Mouse (Mus musculus): Measurements from ENCODE around the gene Anapc2. TPM values are rescaled to one million over a fixed set of nuclear protein-coding genes. Genes with fewer than 3 reads are reported as not detected.

The Anapc2 gene
- total RNA-seq, 2 experiments from 2014 or later: 61.0 to 73.1 TPM

DNA sequence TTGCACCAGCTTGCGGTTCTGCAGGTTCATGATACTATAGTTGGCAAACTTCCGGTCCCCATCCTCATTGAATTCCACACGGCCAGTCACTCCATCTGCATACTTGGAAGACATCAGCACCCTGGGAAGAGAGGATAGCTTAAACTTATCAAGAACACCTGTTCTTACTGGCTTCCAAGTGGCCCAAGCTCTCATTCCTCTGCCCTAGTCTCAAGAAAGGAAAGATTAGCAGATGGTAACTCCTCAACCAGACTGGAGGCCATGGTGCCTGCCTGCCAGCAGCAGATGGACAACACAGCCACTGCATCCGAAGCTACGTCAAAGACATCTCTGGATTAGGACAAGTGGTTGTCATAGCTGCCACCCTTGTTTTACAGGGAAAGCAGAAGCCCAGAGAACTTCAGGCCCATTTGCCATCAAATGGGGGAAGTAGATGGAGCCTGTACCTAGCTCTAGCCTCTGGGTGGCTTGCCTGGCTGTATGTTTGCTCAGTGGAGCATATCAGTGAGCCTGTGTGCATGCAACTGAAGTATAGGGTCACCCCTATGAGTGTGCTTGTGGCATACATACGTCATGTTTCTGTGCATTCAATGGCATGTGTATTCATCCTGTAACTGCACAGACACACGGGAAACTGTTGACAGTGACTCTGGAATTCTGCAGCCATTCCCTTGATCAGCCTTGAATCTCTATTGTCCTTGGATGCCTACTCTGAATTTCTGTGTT lies 31.8 kb downstream of the Anapc2 start:
- DNase-seq: no peak

DNA sequence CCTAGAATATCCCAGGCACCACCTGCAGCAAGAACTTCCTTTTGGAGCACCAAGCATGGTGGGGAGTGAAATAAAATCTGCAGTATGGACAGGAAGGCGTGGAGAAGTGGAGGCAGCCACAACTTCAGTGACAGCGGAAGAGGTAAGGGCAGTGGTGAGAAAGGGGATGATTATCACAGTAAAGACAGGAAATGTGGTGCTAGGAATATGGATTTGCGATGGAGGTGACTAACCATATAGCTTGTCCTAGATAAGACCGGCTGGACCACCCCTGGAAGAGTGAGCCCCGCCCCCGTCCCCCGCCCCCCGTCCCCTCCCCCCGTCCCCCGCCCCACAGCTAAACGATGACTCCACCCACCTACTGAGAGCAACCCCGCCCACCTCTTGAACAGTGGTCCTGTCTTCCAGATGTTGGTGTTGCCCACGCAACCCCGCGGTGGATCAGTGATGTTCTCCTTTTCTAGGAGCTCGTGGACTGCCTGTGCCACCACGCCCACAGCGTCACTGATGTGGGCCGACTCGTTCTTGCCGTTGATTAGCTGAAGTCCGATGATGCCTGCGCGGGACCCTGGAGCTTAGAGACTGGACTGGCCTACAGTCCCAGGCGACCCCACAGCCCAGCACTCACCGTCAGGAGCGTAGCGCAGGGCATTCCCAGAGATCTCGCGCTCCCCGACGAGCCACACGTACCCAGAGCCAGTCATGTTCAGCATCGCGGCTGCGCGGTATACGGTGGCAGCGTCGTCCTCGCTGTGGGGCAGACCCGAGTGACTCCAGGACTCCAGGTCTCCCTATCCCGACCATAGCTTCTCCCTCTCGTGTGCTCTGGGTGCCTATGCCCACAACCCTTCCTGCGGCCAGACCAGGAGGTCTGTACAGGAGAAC lies 32.6 kb downstream of the Anapc2 start:
- DNase-seq: peak; percentile 29

DNA sequence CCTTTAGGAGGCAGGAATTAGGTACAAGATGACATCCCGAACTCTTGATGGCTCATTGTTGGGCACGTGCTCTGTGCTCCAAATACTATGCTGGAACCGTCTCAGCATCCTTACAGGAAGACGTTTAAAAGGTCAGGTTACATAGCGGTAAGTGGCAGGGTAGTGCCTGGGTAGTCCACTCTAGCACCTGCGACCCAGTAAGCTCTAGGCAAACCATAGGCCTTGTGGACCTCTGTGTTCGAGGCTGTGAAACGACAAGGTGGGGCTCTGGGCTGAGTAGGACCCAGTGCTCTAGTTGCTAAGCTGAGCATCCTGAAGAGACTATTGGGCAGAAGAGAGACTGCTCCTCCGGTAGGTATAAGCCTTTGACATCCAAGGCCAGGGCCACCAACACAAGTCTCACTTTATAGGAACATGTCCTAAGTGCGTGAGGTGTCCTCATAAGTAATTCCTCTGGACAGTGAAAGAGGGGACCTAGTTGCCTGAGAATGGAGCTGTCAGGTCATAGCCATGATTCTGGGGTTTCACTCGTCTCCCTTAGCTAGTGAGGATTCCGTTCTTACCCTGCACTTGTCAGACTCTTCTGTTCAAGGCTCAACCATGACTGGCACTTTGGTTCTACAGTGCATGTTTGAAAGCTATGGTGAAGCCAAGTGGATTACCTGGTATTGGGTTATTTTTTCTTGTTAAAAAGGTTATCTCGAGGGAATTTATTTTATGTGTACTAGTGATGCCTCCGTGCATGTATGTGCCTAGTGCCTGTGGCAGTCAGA lies 33.5 kb downstream of the Anapc2 start:
- DNase-seq: no peak

DNA sequence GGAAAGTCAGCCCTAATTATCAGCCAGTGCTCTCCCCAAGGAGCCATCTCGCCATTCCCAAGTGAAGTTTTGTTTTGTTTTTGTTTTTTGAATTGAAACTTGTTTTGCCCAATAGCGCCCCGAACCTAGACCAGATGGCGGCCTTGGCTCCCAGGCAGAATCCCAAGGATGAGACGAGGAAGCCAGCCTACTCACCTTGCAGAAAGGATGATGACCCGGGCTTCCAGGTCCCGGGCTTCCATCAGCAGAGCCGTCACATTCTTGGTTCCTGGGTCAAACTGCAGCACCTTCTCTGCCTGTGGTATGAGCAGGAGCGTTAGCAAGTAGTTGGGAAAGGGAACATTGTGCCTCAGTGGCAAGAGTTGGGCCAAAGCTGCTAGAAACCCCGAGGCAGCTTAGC lies 37.9 kb downstream of the Anapc2 start:
- no peak for DNase-seq

DNA sequence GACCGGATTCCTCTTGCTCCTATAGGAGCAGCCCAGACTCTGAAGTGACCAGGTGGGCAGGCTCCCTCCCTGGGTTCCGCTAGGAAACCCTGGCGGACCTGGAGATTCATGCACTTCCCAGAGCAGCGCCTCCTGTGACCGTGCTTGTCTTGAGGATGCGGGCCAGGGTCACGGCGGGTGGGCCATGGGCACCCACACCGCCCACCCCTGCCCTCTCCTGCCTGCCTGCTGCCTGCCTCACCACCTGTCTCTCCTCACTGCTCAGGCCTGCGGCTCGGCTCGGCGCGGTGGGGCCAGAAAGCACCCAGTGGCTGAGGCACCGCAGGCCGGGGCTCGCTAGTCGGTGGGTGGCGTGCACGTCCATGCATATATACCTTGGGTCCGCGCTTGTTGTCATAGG lies 38.7 kb downstream of the Anapc2 start:
- DNase-seq: no peak

DNA sequence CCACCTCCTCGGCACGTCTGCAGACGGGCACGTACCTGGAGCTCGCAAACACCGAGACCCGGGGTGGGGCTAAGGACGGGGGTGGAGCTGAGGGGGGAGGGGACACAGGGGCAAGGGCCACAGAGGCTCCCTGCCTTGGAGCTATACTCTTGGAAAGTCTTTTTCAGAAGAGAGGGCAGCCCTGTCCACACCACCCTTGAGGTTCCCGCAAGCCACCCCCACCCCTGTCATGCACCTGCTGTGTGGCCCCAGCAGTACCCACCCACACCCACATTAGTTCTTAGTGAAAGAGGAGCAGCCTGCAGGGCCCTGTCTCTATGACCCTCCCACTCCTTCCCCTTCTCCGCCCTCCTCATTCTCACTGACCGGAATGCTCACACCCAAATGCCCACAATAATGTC lies 39.2 kb downstream of the Anapc2 start:
- DNase-seq: no peak

DNA sequence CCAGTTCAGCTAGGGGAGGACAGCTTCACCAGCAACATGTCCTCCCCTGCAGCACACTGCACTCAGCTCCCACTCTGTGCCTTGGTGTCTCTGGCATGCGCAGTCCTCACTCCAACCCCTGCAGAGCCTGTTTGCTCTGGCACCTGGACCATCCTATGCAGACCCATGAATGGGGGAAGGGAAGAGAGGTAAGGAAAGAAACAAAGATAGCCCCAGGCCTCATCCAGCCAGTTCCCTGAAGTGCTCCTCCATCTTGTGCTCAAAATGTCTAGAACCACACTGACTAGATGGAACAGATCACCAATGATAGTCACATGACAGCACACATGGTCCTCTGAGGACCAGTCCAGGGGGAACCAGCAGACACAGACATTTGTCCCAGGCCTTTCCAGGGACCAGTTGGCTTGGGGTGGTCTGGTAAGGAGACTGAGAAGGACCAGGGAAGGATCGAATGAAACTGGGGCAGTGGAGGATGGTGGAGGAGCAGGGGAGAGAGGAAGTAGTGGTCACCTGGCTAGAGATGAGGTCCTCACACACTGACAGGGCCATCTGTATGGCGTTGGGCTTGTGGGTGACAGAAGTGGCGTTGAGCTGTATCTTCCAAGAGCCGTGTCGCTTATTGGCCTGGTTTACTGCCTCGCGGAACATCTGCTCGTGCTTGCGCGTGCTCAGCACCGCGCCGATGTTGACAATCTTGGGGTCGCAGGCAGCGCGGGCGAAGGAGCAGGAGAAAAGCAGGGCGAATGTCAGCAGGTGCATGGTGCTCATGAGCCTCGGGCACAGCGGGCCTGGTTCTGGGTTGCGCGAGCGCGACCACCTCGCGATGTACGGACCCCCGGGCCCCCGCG lies 46.1 kb downstream of the Anapc2 start:
- no peak for DNase-seq

DNA sequence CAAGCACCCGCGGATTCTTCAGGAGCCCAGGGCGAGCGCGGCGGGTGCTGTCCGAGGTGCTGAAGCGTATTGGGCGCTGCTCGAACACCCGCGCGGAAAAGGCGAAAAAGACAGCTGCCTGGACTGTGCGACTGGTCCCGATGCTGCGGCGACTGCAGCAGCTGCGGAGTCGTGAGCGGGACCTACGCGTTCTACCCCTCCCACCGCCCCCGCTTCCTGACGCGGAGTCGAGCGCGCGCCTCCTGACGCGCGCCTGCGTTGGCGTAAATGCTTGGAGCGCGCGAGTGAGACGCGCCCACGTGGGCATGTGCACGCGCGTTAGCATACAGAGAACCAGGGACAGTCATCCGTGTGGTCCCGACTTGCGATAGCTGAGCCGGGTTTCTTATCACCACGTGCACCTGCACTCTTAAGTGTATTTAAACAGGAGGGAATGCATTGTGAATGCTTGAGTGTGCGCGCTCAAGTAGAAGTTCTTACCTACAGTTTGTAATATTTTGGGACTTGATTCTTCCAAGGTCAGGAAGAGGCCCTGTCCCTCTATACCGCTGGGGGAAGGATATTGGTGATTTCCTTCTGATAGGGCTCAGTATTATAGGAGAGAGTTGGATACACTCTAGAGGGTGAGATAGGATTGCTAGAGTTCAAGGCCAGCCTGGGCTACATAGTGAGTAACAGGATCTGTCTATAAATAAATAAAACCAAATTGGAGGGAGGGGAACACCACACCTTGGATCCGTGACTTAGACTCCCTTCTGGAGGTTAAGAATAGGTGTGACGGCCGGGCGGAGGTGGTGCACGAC lies 46.9 kb downstream of the Anapc2 start, which contains the start of gene Grin1:
TSS of gene Grin1 (minus strand) at position 217 of the 803 bp plus-strand sequence.
- DNase-seq: peak; percentile 82

DNA sequence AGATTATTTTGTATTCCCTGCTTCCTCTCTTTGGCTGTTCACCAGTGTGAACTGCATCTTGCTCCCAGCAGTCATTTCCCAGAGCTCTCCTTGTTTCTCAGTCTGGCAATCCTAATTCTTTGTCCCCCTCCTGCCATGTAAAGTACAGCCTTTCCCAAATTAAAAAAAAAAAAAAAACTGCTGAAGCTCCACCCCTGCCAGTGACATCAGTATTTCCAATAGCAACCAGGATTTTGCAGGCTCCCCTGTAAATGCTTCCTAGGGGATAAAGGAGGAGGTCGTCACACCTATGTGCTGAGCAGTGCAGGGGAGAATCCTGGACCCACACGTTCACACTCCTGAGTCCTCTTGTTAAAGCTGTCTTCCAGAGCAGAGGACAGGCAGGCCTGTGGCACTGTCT lies 47.8 kb downstream of the Anapc2 start:
- DNase-seq: no peak

DNA sequence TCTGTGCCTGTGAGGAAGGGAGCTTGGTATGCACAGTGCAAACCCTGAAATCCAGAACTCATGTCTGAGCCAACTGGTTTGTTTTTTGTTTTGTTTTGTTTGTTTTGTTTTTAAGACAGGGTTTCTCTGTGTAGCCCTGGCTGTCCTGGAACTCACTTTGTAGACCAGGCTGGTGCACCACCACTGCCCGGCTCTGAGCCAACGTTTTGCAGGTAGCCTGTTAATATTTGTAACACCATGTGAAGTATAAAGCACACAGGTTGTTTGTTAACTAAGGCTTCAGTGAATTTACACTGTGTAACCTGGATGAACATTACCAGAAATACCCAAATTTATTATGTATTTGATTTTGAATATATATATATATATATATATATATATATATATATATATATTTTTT lies 53.8 kb downstream of the Anapc2 start:
- no peak for DNase-seq

DNA sequence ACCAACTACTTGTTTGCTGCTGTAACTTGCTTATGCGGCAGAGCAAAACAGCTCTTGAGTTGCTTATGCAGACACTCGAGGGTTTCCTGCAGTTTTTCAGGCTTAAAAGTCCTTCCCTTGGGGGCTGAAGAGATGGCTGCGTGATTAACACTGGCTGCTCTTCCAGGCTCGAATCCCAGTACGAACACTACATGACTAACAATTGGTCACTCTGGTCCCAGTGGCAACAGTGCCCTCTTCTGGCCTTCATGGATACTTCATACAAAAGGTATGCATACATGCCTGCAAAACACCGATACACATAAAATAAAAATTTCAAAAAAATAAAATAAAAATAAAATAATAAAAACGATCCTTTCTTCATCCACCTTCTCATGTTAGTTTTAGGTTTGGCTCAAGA lies 56.2 kb downstream of the Anapc2 start:
- DNase-seq: peak; percentile 47

DNA sequence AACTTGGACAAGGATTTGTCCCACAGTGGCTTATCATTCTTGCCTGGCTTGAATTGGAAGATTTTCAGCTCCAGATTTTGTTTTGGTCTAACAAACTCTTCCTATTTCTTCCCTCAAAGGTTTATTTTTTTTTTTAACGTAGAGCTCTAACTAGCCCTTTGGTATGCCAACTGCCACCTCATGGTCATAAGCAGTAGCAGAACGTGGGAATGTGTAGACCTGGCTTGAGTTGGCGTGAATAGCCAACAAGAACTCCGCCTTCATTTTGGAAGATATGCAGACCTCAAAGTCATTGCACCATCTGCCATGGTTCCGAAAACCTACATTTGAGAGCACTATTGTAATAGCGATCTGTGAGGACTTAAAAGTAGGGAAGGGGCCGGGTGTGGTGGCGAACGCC lies 59.2 kb downstream of the Anapc2 start:
- DNase-seq: no peak

DNA sequence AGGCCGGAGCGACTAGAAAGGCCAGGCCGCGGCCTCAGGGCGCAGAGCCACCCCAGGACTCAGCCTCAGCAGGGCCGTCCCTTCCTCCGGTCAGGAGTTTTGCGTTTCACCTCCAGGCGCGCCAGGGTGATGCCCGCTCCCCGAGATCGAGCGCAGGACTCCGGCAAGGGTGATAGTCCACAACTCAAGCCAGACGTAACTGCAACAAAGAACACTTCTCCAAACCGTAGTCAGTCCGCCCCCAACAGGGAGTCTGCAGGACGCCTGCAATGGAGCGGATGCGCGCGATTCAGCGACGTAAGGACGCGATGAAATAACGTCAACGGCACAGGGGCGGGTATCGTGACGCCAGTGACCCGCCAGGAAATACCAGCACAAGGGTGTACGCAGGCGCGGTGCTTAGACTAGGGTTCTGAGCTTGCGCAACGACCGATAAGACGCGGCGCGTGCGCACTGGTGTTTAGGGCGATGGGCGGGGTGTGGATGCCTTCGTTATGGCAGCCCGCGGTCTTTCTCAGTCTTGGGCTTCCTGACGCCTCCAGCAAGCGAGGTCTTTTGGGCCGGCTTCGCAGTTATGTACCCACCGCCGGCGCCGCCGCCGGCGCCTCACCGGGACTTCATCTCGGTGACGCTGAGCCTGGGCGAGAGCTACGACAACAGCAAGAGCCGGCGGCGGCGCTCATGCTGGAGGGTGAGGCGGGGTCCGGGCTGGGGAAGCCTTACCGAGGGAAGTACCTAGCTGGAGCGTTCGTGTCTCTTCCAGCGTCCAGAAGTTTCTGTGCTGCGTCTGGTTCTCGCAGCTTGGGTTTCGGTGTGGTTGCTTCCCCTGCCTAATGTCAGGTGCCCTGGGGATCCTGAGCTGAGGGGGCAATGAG lies 60.2 kb downstream of the Anapc2 start, which contains the start of gene Man1b1:
TSS of gene Man1b1 (plus strand) at position 53 of the 875 bp plus-strand sequence.
- DNase-seq: peak; percentile 99

DNA sequence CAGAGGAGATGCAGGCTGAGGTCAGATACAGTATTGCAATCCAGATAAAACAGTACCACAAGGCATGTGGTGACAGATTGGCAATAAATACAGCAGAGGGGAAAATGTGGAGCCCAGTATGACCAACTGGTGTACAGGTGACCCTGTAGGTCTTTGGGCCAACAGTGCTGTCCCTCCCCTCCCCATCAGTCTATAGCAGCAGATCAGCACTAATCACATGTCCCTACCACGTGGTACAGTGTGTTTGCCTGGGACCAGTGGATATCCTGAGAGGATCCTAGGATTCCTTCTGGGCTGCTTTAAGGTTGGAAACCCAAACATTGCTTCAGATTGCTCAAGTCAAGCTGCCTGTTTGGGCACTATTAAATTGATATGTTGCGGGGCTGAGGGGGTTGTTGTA lies 61.3 kb downstream of the Anapc2 start:
- DNase-seq: no peak

Other genes with a start within 250 kb of the Anapc2 start
- gene Nsmf, start 218.1 kb upstream of the Anapc2 start, total RNA-seq (2021): 10 to 100 TPM; 53.4 to 68.3 TPM
- gene Entpd8, start 192.2 kb upstream of the Anapc2 start, total RNA-seq (2021): 1 to 10 TPM; 7.0 to 9.7 TPM
- not detected for gene Noxa1, start 177.3 kb upstream of the Anapc2 start, total RNA-seq (2021)
- 10 to 100 TPM; 15.1 to 15.5 TPM for gene Nrarp, start 91.7 kb upstream of the Anapc2 start, total RNA-seq (2021)
- 10 to 100 TPM; 13.9 to 19.5 TPM for gene Tor4a, start 75.6 kb upstream of the Anapc2 start, total RNA-seq (2021)
- gene Nelfb, start 61.0 kb upstream of the Anapc2 start, total RNA-seq (2021): 10 to 100 TPM; 46.3 to 48.8 TPM
- gene Stpg3, start 57.8 kb upstream of the Anapc2 start, total RNA-seq (2021): not detected
- not detected for gene Fam166a, start 53.7 kb upstream of the Anapc2 start, total RNA-seq (2021)
- gene Tubb4b, start 47.8 kb upstream of the Anapc2 start, total RNA-seq (2021): 100 to 1,000 TPM; 264 to 293 TPM
- not detected for gene Slc34a3, start 38.1 kb upstream of the Anapc2 start, total RNA-seq (2021)
- gene Rnf224, start 35.7 kb upstream of the Anapc2 start, total RNA-seq (2021): not detected
- 1 to 10 TPM; 6.4 to 7.3 TPM for gene Rnf208, start 30.2 kb upstream of the Anapc2 start, total RNA-seq (2021)
- not detected for gene Cysrt1, start 30.0 kb upstream of the Anapc2 start, total RNA-seq (2021)
- gene AL732309.1, start 25.6 kb upstream of the Anapc2 start, total RNA-seq (2021): 1 to 10 TPM; 2.3 to 3.3 TPM
- gene Tmem203, start 17.0 kb upstream of the Anapc2 start, total RNA-seq (2021): 10 to 100 TPM; 27.7 to 31.0 TPM
- gene Tprn, start 9.9 kb upstream of the Anapc2 start, total RNA-seq (2021): 10 to 100 TPM; 11.2 to 11.4 TPM
- 10 to 100 TPM; 48.0 to 52.2 TPM for gene Ssna1, start within 50 bp of the Anapc2 start, total RNA-seq (2021)
- not detected for gene Tmem210, start 15.7 kb downstream of the Anapc2 start, total RNA-seq (2021)
- gene Lrrc26, start 17.4 kb downstream of the Anapc2 start, total RNA-seq (2021): not detected
- 1 to 10 TPM; 7.3 to 9.6 TPM for gene Grin1, start 46.7 kb downstream of the Anapc2 start, total RNA-seq (2021)
- gene Man1b1, start 59.9 kb downstream of the Anapc2 start, total RNA-seq (2021): 10 to 100 TPM; 41.5 to 41.9 TPM
- gene Dpp7, start 83.9 kb downstream of the Anapc2 start, total RNA-seq (2021): 10 to 100 TPM; 15.4 to 19.1 TPM
- gene Uap1l1, start 93.2 kb downstream of the Anapc2 start, total RNA-seq (2021): 10 to 100 TPM; 11.2 to 11.8 TPM
- 1 to 10 TPM; 3.3 to 5.3 TPM for gene Sapcd2, start 99.8 kb downstream of the Anapc2 start, total RNA-seq (2021)
- gene Entpd2, start 123.4 kb downstream of the Anapc2 start, total RNA-seq (2021): 10 to 100 TPM; 11.7 to 15.1 TPM
- gene Npdc1, start 126.9 kb downstream of the Anapc2 start, total RNA-seq (2021): 10 to 100 TPM; 67.8 to 83.9 TPM
- 1 to 10 TPM in 1 of 2 experiments, under 1 TPM in 1; 0.67 to 1.1 TPM for gene Fut7, start 150.8 kb downstream of the Anapc2 start, total RNA-seq (2021)
- gene Abca2, start 156.2 kb downstream of the Anapc2 start, total RNA-seq (2021): 10 to 100 TPM; 21.1 to 27.4 TPM
- gene Clic3, start 184.4 kb downstream of the Anapc2 start, total RNA-seq (2021): under 1 TPM; 0.90 to 0.91 TPM
- 10 to 100 TPM; 33.1 to 42.3 TPM for gene Paxx, start 188.6 kb downstream of the Anapc2 start, total RNA-seq (2021)
- gene Ptgds, start 197.6 kb downstream of the Anapc2 start, total RNA-seq (2021): 1 to 10 TPM; 3.8 to 3.9 TPM
- gene Lcn12, start 221.4 kb downstream of the Anapc2 start, total RNA-seq (2021): not detected
- 10 to 100 TPM; 73.1 to 88.8 TPM for gene Fbxw5, start 228.3 kb downstream of the Anapc2 start, total RNA-seq (2021)
- gene C8g, start 229.2 kb downstream of the Anapc2 start, total RNA-seq (2021): 10 to 100 TPM; 16.8 to 42.9 TPM